Mouse (Mus musculus) heart, postnatal 0 days (tissue): ENCODE results near the gene Rbms3. TPM values are rescaled to one million over a fixed set of nuclear protein-coding genes. Genes with fewer than 3 reads are reported as not detected.
A peak's percentile ranks its signal among the peaks of the same experiment; 100 is the strongest.

Experiments used
- ATAC-seq: fragments of 200-750 bp; cut with Nextera tagmentation; 2 replicates; pipeline ENCODE4 v1.8.0; 2017; ENCODE audit warnings: low read depth, moderate number of reproducible peaks, moderate library complexity; ENCODE audit not compliant: insufficient read depth
- DNase-seq: peaks from one replicate; pipeline ENCODE4 v3.0.0-alpha.2; 2016; ENCODE audit warnings: low spot score
- H3K27ac ChIP-seq: fragments of 300-500 bp; sonication (generic); 2 replicates; pipeline ENCODE4 v1.5.1; 2014; ENCODE audit warnings: low read depth, mild to moderate bottlenecking
- H3K27me3 ChIP-seq: fragments of 300-500 bp; sonication (generic); 2 replicates; pipeline ENCODE4 v1.6.1; 2014; ENCODE audit warnings: low read length, mixed read lengths; ENCODE audit not compliant: control insufficient read depth, insufficient read depth
- H3K36me3 ChIP-seq: fragments of 300-500 bp; sonication (generic); replicated peaks from 2 replicates; pipeline ENCODE4 v1.6.1; 2014; ENCODE audit warnings: low read length, mixed read lengths; ENCODE audit not compliant: control insufficient read depth, insufficient read depth
- H3K4me1 ChIP-seq: fragments of 300-500 bp; sonication (generic); 2 replicates; pipeline ENCODE4 v1.6.1; 2014; ENCODE audit warnings: antibody characterized with exemption; ENCODE audit not compliant: control insufficient read depth, insufficient read depth
- H3K4me2 ChIP-seq: fragments of 300-500 bp; sonication (generic); 2 replicates; pipeline ENCODE4 v1.6.1; 2014; ENCODE audit warnings: low read depth, mild to moderate bottlenecking, low read length, moderate library complexity
- H3K4me3 ChIP-seq: fragments of 300-500 bp; sonication (generic); 2 replicates; pipeline ENCODE4 v1.5.1; 2014; ENCODE audit warnings: low read depth, low read length
- H3K9ac ChIP-seq: fragments of 300-500 bp; sonication (generic); replicated peaks from 2 replicates; pipeline ENCODE4 v1.6.1; 2014; ENCODE audit warnings: low read depth, low read length, mixed read lengths
- H3K9me3 ChIP-seq: fragments of 300-500 bp; sonication (generic); replicated peaks from 2 replicates; pipeline ENCODE4 v1.6.1; 2016; ENCODE audit warnings: low read length; ENCODE audit not compliant: control insufficient read depth
- CTCF ChIP-seq: IDR thresholded peaks from 2 replicates; pipeline ENCODE4 v1.5.1; 2016; ENCODE audit warnings: antibody characterized with exemption, control low read depth, low read depth
- EP300 ChIP-seq: IDR thresholded peaks from 2 replicates; pipeline ENCODE4 v1.6.1; 2016; ENCODE audit warnings: antibody characterized with exemption, low read depth
- WGBS: fragments of 180-500 bp; shearing (Covaris S2); extraction: QIAGEN DNeasy Blood & Tissue Kit; methylation state at CpG from one replicate; pipeline ENCODE4 v1.1.7; 2014; 5-methylcytosine and 5-hydroxymethylcytosine counted together
- polyA plus RNA-seq: library from polyadenylated mRNA; unstranded; fragments of >200 nt; fragmentation: Nextera tagmentation; extraction: Ambion mirVana; gene quantifications from 2 replicates; pipeline ENCODE4 v1.2.1, GENCODE M21; 2015
- total RNA-seq: library from RNA; depleted of rRNA; stranded (reverse); fragments of >200 nt; gene quantifications from 2 replicates; pipeline ENCODE4 v1.2.3, GENCODE M21; 2014; ENCODE audit warnings: low replicate concordance

Rbms3 gene
- total and polyA plus RNA-seq, 2 experiments from 2014 or later: 18.2 to 75.3 TPM

DNA sequence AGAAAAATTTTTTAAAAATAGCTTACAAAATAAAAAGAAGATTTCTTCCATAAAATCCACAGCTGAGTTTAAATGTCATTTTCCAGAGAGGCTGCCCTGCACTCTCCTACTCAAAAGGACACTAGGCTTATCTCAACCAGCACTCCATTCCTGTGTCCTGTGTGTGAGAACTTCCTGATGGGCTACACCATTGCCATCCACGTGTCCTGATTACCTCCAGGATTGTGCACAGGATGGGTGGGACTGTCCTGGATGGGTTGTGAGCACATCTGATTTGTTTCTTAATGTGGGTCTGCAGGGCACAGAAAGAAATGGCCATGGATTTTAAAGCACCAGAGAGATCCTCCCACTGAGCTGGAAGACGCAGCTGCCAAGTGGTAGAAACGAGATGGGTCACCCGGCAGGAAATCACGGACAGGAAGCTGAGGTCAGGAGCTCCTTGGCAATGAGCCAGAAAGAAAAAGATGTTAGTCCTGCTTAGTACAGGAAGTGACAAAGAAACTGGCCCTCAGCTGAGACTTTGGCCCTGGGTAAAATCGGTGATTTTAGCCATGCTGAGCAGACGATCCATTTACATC, 256.5 kb downstream of the Rbms3 start:
- no peak overlapping the region for H3K9ac ChIP-seq
- TF ChIP-seq CTCF (no peak), EP300 (peak; percentile 50; the same call in 1 of the 2 replicates)
- no peak overlapping the region for H3K4me2 ChIP-seq
- peak overlapping the region; percentile 28; the same call in 1 of the 2 replicates for H3K27ac ChIP-seq
- no peaks in the 10 kb centered on the region for H3K36me3 ChIP-seq
- WGBS: 30% methylated on average over 7 of the region's 7 CpGs
- ATAC-seq: peak; percentile 80
- no peak overlapping the region for H3K4me3 ChIP-seq
- H3K4me1 ChIP-seq: no peaks in the 10 kb centered on the region
- no peaks in the 10 kb centered on the region for H3K27me3 ChIP-seq
- peak; percentile 55 for DNase-seq
- H3K9me3 ChIP-seq: peaks cover 5% of the 10 kb centered on the region; the same call in 1 of the 2 replicates

DNA sequence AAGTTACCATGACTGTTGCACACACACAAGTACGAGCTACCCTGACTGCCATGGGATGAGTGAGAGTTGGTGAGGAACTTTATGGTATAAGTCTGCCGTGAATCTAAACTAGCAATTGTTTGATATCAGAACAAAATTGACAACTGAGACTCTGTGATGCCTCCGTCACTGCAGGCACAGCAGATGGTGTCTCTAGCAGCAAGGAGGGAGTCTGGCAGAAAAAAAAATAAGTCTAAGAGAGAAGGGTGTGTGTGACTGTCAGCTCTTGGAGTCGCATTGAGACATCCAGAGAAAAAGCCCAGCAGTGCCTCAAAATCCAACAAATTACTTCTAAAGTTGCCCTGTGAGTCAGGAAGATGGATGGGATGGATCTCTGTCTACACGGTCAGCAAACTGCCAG, 257.7 kb downstream of the Rbms3 start:
- no peaks in the 10 kb centered on the region for H3K36me3 ChIP-seq
- no peak overlapping the region for H3K27ac ChIP-seq
- WGBS: 79% methylated on average over 5 of the region's 5 CpGs
- ATAC-seq (no peak), DNase-seq (no peak)
- H3K27me3 ChIP-seq: no peaks in the 10 kb centered on the region
- peaks cover 5% of the 10 kb centered on the region; the same call in 1 of the 2 replicates for H3K9me3 ChIP-seq
- TF ChIP-seq EP300 (no peak), CTCF (no peak)
- H3K4me1 ChIP-seq: no peaks in the 10 kb centered on the region
- H3K4me3 ChIP-seq: no peak overlapping the region
- H3K9ac ChIP-seq: no peak overlapping the region
- no peak overlapping the region for H3K4me2 ChIP-seq

DNA sequence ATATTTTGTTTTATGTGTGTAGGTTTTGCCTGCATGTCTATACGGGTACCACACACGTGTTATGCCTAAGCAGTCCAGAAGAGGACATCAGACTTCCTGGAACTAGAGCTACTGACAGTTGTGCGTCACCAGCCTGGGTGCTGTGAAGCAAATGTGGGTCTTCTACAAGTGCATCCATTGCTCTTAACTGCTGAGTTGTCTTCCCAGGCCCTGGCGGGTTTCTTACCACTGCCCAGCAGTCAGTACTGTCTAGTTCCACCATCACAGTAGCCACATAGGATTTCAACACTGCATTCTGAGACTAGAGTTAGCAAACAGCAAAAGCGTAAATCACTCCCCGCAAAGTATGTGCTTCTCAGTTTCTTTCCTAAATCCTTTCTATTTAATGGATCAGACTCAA, 259.6 kb downstream of the Rbms3 start:
- Histone ChIP-seq H3K4me3 (no peak overlapping the region), H3K27ac (no peak overlapping the region), H3K36me3 (no peaks in the 10 kb centered on the region), H3K27me3 (no peaks in the 10 kb centered on the region), H3K9ac (no peak overlapping the region), H3K4me1 (no peaks in the 10 kb centered on the region), H3K4me2 (no peak overlapping the region), H3K9me3 (no peaks in the 10 kb centered on the region)
- no peak for DNase-seq
- 94% methylated on average over 6 of the region's 6 CpGs for WGBS
- ATAC-seq: no peak
- no peak for TF ChIP-seq CTCF
- TF ChIP-seq EP300: no peak

DNA sequence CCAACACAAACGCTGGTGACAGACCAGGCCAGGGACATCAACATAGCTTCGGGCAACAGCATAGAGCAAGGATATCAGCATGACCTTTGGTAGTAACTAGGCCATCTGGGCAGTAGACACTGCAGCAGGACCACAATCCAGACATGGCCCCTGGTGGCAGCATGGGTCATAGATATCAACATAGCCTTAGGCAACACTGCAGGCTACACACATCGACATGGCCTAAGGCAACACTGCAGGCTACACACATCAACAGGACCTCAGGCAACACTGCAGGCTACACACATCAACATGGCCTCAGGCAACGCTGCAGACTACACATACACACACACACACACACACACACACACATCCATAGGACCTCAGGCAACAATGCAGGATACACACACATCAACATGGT, 261.7 kb downstream of the Rbms3 start:
- 91% methylated on average over 4 of the region's 4 CpGs for WGBS
- ATAC-seq: no peak
- H3K27ac ChIP-seq: no peak overlapping the region

DNA sequence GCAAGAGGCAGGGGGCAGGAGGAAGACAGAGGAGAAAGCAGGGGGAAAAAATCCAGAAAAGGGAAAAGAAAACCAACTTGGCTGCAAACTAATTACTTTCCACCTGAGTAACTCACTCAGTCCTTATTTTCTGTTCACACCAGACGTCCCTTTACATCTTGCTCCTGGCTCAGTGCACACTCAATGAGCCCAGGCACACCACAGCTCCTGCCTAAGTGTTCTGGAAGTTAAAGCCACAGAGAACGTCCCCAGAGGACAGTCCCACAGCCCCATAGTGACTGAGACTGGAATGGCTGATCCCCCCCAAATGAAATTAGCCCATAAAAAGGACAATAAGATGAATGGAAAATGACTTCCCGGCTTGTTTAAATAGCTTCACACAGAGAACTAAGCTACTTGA, 265.1 kb downstream of the Rbms3 start:
- TF ChIP-seq CTCF (no peak), EP300 (no peak)
- no peaks in the 10 kb centered on the region for H3K4me1 ChIP-seq
- no peak overlapping the region for H3K9ac ChIP-seq
- H3K4me2 ChIP-seq: no peak overlapping the region
- H3K9me3 ChIP-seq: no peaks in the 10 kb centered on the region
- WGBS: 66% methylated on average over 3 of the region's 3 CpGs
- H3K4me3 ChIP-seq: no peak overlapping the region
- H3K36me3 ChIP-seq: no peaks in the 10 kb centered on the region
- H3K27me3 ChIP-seq: no peaks in the 10 kb centered on the region
- no peak overlapping the region for H3K27ac ChIP-seq
- DNase-seq (no peak), ATAC-seq (no peak)

More for the DNA sequence above, 261.7 kb downstream of the Rbms3 start:
- Histone ChIP-seq H3K4me3 (no peak overlapping the region), H3K9me3 (no peaks in the 10 kb centered on the region), H3K27me3 (no peaks in the 10 kb centered on the region), H3K4me1 (no peaks in the 10 kb centered on the region), H3K9ac (no peak overlapping the region), H3K4me2 (no peak overlapping the region), H3K36me3 (no peaks in the 10 kb centered on the region)
- DNase-seq: no peak
- TF ChIP-seq CTCF (no peak), EP300 (no peak)

DNA sequence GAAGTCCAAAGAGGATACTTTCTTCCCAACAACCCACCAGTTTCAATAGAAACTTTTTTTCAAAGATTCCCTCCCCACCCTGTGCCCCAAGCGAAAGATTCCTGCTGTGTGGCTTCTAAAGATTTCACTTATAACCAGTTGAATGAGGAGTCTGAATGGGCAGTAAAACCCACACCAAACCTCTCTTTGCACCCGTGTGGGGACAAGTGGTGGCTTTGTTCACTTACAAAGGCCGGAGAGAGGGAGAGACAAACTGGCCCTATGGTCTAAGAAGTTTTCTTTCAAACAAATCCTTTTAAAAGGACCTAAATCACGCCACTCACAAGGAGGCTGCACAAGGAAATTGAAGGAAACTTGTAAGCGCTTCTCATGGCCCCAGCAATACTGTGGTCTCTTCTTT, 268.3 kb downstream of the Rbms3 start:
- ATAC-seq: no peak
- H3K27me3 ChIP-seq: no peaks in the 10 kb centered on the region
- H3K9ac ChIP-seq: no peak overlapping the region
- WGBS: 83% methylated on average over 5 of the region's 5 CpGs
- no peak overlapping the region for H3K4me3 ChIP-seq
- H3K27ac ChIP-seq: no peak overlapping the region
- H3K4me2 ChIP-seq: no peak overlapping the region
- no peaks in the 10 kb centered on the region for H3K36me3 ChIP-seq
- TF ChIP-seq EP300 (no peak), CTCF (no peak)
- DNase-seq: no peak
- peaks cover 3% of the 10 kb centered on the region; the same call in 1 of the 2 replicates for H3K4me1 ChIP-seq
- no peaks in the 10 kb centered on the region for H3K9me3 ChIP-seq
